ENCODE assay signal across 26 mouse cellular contexts in the genomic region with DNA sequence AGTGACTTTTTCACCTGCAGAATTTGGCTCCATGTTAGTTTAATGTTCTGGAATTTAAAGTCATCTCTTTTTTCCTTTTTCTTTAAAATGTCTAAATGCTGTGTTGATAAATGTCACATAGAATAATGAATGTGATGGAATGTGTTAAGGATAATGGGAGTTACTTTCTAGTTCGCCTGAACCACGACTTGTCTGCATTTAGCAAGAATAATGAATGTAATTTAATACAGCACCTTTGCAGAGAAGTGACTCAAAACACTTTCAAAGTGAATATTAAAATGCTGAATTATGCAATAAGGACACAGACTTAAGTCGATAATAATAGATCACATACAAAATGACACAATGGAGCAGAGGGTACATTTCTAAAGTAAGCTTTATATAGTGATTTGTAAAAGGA.
"Had no signal": no experiment of that assay in that cellular context is flagged by ENCODE, and none has a peak within 500 bp of the region (broad histone marks: within the 10 kb centered on the region; RNA-seq: fewer than 3 reads in every experiment).

No protein-coding gene starts in this region.

- H3K9ac ChIP-seq: heart, embryonic 12.5 days; hindbrain, embryonic 12.5 days; hindbrain, embryonic 14.5 days; intestine, embryonic 15.5 days; limb, embryonic 12.5 days; liver, embryonic 13.5 days; liver, embryonic 15.5 days had no signal

- H3K4me1 ChIP-seq: heart, embryonic 10.5 days; heart, embryonic 12.5 days; hindbrain, embryonic 10.5 days; hindbrain, embryonic 12.5 days; intestine, embryonic 15.5 days; limb, embryonic 10.5 days; liver, embryonic 13.5 days; liver, embryonic 15.5 days had no signal

- DNase-seq: gastrocnemius, adult 2 months; gastrocnemius, postnatal 10 days; gastrocnemius, postnatal 25 days; heart, adult 18-20 months; heart, postnatal 10 days; heart, postnatal 4 days; kidney, adult 18-20 months; kidney, postnatal 10 days; kidney, postnatal 25 days; kidney, postnatal 4 days; liver; liver, embryonic 13.5 days had no signal

- H3K9me3 ChIP-seq: heart, embryonic 10.5 days; heart, embryonic 12.5 days; hindbrain, embryonic 10.5 days; hindbrain, embryonic 12.5 days; intestine, embryonic 15.5 days; limb, embryonic 10.5 days; limb, embryonic 12.5 days; liver, embryonic 13.5 days; liver, embryonic 15.5 days had no signal

- H3K4me2 ChIP-seq: heart, embryonic 12.5 days; hindbrain, embryonic 12.5 days; hindbrain, embryonic 14.5 days; intestine, embryonic 15.5 days; limb, embryonic 12.5 days; liver, embryonic 11.5 days; liver, embryonic 13.5 days; liver, embryonic 15.5 days had no signal

- H3K27me3 ChIP-seq: heart, embryonic 12.5 days; hindbrain, embryonic 12.5 days; intestine, embryonic 15.5 days; limb, embryonic 12.5 days; liver, embryonic 13.5 days; liver, embryonic 15.5 days had no signal

- H3K4me3 ChIP-seq: gastrocnemius, adult 2 months; heart, embryonic 10.5 days; heart, embryonic 12.5 days; hindbrain, embryonic 10.5 days; hindbrain, embryonic 12.5 days; intestine, embryonic 15.5 days; layer of hippocampus, adult 2 months; limb, embryonic 10.5 days; limb, embryonic 12.5 days; liver, embryonic 13.5 days; liver, embryonic 15.5 days had no signal

- ATAC-seq: hindbrain, embryonic 16.5 days; inflammation-experienced regulatory T-cells, adult 6 months; intestine, embryonic 15.5 days; intestine, postnatal 0 days had no signal

- H3K36me3 ChIP-seq: heart, embryonic 10.5 days; heart, embryonic 12.5 days; hindbrain, embryonic 10.5 days; hindbrain, embryonic 12.5 days; intestine, embryonic 15.5 days; limb, embryonic 10.5 days; limb, embryonic 12.5 days; liver, embryonic 13.5 days; liver, embryonic 15.5 days had no signal

- H3K27ac ChIP-seq: gastrocnemius, adult 2 months; heart, embryonic 10.5 days; hindbrain, embryonic 10.5 days; hindbrain, embryonic 12.5 days; hindbrain, embryonic 14.5 days; intestine, embryonic 15.5 days; layer of hippocampus, adult 2 months; limb, embryonic 10.5 days; limb, embryonic 12.5 days; liver, embryonic 13.5 days; liver, embryonic 15.5 days had no signal
